Mouse (Mus musculus) liver, adult 2 months (tissue): ENCODE data around the gene Samd7. TPM values are rescaled to one million over a fixed set of nuclear protein-coding genes. Genes with fewer than 3 reads are reported as not detected.
A peak's percentile ranks its signal among the peaks of the same experiment; 100 is the strongest.

Experiments
- DNase-seq: peaks from one replicate; pipeline ENCODE4 v3.0.0-alpha.2; 2011; ENCODE audit warnings: low read depth, low spot score; ENCODE audit errors: extremely low read depth
- H3K27ac ChIP-seq: fragments of 200-500 bp; replicated peaks from 2 replicates; pipeline ENCODE4 v1.5.1; 2012; ENCODE audit warnings: low read depth, mild to moderate bottlenecking, control low read depth, inconsistent platforms, low read length; ENCODE audit not compliant: insufficient read depth
- H3K27me3 ChIP-seq: fragments of 200-500 bp; 2 replicates; pipeline ENCODE4 v1.6.1; 2012; ENCODE audit warnings: mild to moderate bottlenecking, moderate library complexity, low read length, inconsistent platforms; ENCODE audit not compliant: control insufficient read depth, insufficient read depth
- H3K36me3 ChIP-seq: fragments of 200-500 bp; 2 replicates; pipeline ENCODE4 v1.6.1; 2012; ENCODE audit warnings: low read length, inconsistent platforms; ENCODE audit not compliant: control insufficient read depth, insufficient read depth
- H3K4me1 ChIP-seq: fragments of 200-500 bp; 2 replicates; pipeline ENCODE4 v1.6.1; 2011; ENCODE audit warnings: low read length; ENCODE audit not compliant: control insufficient read depth, insufficient read depth
- H3K4me3 ChIP-seq: fragments of 200-500 bp; 2 replicates; pipeline ENCODE4 v1.5.1; 2011; ENCODE audit warnings: low read depth, mild to moderate bottlenecking, control low read depth, low read length, moderate library complexity; ENCODE audit not compliant: insufficient read depth
- H3K79me2 ChIP-seq: fragments of 200-500 bp; 2 replicates; pipeline ENCODE4 v1.6.1; 2012; ENCODE audit warnings: inconsistent platforms, mild to moderate bottlenecking, low read length, moderate library complexity; ENCODE audit not compliant: control insufficient read depth, insufficient read depth
- H3K9ac ChIP-seq: fragments of 200-500 bp; 2 replicates; pipeline ENCODE4 v1.6.1; 2012; ENCODE audit warnings: low read depth, mild to moderate bottlenecking, control low read depth, inconsistent platforms, low read length
- CTCF ChIP-seq: fragments of 200-500 bp; IDR thresholded peaks from 2 replicates; pipeline ENCODE4 v1.5.1; 2011; ENCODE audit warnings: low read depth, low read length, control low read depth
- POLR2A ChIP-seq: fragments of 200-500 bp; IDR thresholded peaks from 2 replicates; pipeline ENCODE4 v1.6.1; 2011; ENCODE audit warnings: low read length, control low read depth; ENCODE audit not compliant: insufficient read depth; ENCODE audit errors: extremely low read depth
- WGBS: fragments of 180-500 bp; shearing (Covaris S2); methylation state at CpG from one replicate; pipeline ENCODE4 v1.1.7; 2018; 5-methylcytosine and 5-hydroxymethylcytosine counted together
- polyA plus RNA-seq: library from polyadenylated mRNA; depleted of rRNA; stranded (reverse); fragments of >200 nt; gene quantifications from 2 replicates; pipeline ENCODE4 v1.2.3, GENCODE M21; 2012; rRNA removed
- total RNA-seq: library from RNA; depleted of rRNA; stranded (reverse); fragments of >200 nt; gene quantifications from 2 replicates; pipeline ENCODE4 v1.2.3, GENCODE M21; 2014; rRNA removed

Gene Samd7
- total and polyA plus RNA-seq, 2 experiments = not detected

DNA sequence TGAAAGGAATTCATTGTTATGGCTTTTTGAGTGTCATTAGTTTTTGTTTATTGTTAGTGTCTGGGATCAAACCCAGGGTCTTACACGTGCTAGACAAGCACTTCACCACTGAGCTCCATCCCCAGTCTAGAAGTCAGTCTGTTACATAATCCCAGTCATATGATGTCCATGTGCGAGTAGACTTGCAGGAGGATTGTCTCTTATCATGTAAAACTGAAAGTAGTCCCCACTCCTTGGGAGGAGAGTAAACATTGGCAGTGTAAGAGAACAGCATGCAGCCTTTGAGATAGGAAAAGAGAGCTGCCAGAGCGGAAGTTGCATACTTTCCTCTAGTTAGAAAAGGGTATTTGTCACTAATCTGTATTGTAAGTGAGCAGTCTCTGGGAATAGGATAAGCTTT, 66.8 kb downstream of the Samd7 start:
- no peaks in the 10 kb centered on the region; the same call in 1 of the 2 replicates for H3K4me1 ChIP-seq
- no peaks in the 10 kb centered on the region; the same call in 1 of the 2 replicates for H3K79me2 ChIP-seq
- DNase-seq = peak; percentile 58
- 47% methylated on average over 3 of the region's 3 CpGs for WGBS
- TF ChIP-seq POLR2A (no peak), CTCF (no peak)
- H3K36me3 ChIP-seq = peaks cover 55% of the 10 kb centered on the region
- no peaks in the 10 kb centered on the region for H3K27me3 ChIP-seq
- no peak overlapping the region; the same call in 1 of the 2 replicates for H3K27ac ChIP-seq
- H3K4me3 ChIP-seq = no peak overlapping the region
- H3K9ac ChIP-seq = no peak overlapping the region

Other genes starting within 250 kb of the Samd7 start
- 1.4 and 3.0 TPM in 2 replicates for gene Mecom, start 198.3 kb upstream of the Samd7 start, total RNA-seq
- gene Mecom, start 198.3 kb upstream of the Samd7 start, polyA plus RNA-seq = 0.26 and 0.39 TPM in 2 replicates
- gene Actrt3, start 146.4 kb upstream of the Samd7 start, total RNA-seq = 0.07 TPM in 1 of 2 replicates, not detected in the other
- gene Actrt3, start 146.4 kb upstream of the Samd7 start, polyA plus RNA-seq = 0.04 TPM in 1 of 2 replicates, not detected in the other
- 8.8 and 10.5 TPM in 2 replicates for gene Mynn, start 144.2 kb upstream of the Samd7 start, total RNA-seq
- 3.3 and 5.1 TPM in 2 replicates for gene Mynn, start 144.2 kb upstream of the Samd7 start, polyA plus RNA-seq
- not detected in 2 replicates for gene Lrriq4, start 101.8 kb upstream of the Samd7 start, total RNA-seq
- not detected in 2 replicates for gene Lrriq4, start 101.8 kb upstream of the Samd7 start, polyA plus RNA-seq
- 0.09 TPM in 1 of 2 replicates, not detected in the other for gene Lrrc34, start 98.4 kb upstream of the Samd7 start, total RNA-seq
- gene Lrrc34, start 98.4 kb upstream of the Samd7 start, polyA plus RNA-seq = not detected in 2 replicates
- gene Lrrc31, start 46.5 kb upstream of the Samd7 start, total RNA-seq = not detected in 2 replicates
- gene Lrrc31, start 46.5 kb upstream of the Samd7 start, polyA plus RNA-seq = not detected in 2 replicates
- 56.6 and 77.5 TPM in 2 replicates for gene Sec62, start 46.6 kb downstream of the Samd7 start, total RNA-seq
- gene Sec62, start 46.6 kb downstream of the Samd7 start, polyA plus RNA-seq = 16.3 and 19.2 TPM in 2 replicates
- gene Gpr160, start 109.7 kb downstream of the Samd7 start, total RNA-seq = 0.83 and 2.5 TPM in 2 replicates
- gene Gpr160, start 109.7 kb downstream of the Samd7 start, polyA plus RNA-seq = 0.40 and 0.61 TPM in 2 replicates
- gene Phc3, start 223.1 kb downstream of the Samd7 start, total RNA-seq = 13.3 and 14.3 TPM in 2 replicates
- 6.7 and 9.8 TPM in 2 replicates for gene Phc3, start 223.1 kb downstream of the Samd7 start, polyA plus RNA-seq
- gene Prkci, start 249.5 kb downstream of the Samd7 start, total RNA-seq = 11.3 and 11.6 TPM in 2 replicates
- 4.4 and 4.9 TPM in 2 replicates for gene Prkci, start 249.5 kb downstream of the Samd7 start, polyA plus RNA-seq